Mouse (Mus musculus): ENCODE measurements around the gene Igfbp3.

GRCm38 (mm10) chr11:7210343-7210742 lies 3.4 kb downstream of the Igfbp3 start:
- TF ChIP-seq CTCF (IDR thresholded peaks at IDR 0.05; ENCODE audit: control insufficient read depth, insufficient read depth, low read length) (peak; percentile 68), POLR2A (IDR thresholded peaks at IDR 0.05; ENCODE audit: borderline replicate concordance, control insufficient read depth, low read depth, low read length) (no peak)
